Mouse (Mus musculus) testis, adult 2 months (tissue): ENCODE measurements around the gene Sncg. TPM values are rescaled to one million over a fixed set of nuclear protein-coding genes. Genes with fewer than 3 reads are reported as not detected.

Experiments
- H3K27ac ChIP-seq: fragments of 200-500 bp; 2 replicates; pipeline ENCODE4 v1.5.1; 2012; ENCODE audit warnings: low read depth, low read length; ENCODE audit not compliant: control insufficient read depth, insufficient read depth
- H3K27me3 ChIP-seq: fragments of 200-500 bp; 2 replicates; pipeline ENCODE4 v1.6.1; 2012; ENCODE audit warnings: mild to moderate bottlenecking, low read length, moderate library complexity; ENCODE audit not compliant: control insufficient read depth, insufficient read depth
- H3K36me3 ChIP-seq: fragments of 200-500 bp; 2 replicates; pipeline ENCODE4 v1.6.1; 2012; ENCODE audit warnings: mild to moderate bottlenecking, low read length; ENCODE audit not compliant: control insufficient read depth, insufficient read depth
- H3K4me1 ChIP-seq: fragments of 200-500 bp; 2 replicates; pipeline ENCODE4 v1.6.1; 2012; ENCODE audit warnings: low read length; ENCODE audit not compliant: control insufficient read depth, insufficient read depth
- H3K4me3 ChIP-seq: fragments of 200-500 bp; 2 replicates; pipeline ENCODE4 v1.5.1; 2012; ENCODE audit warnings: low read depth, mild to moderate bottlenecking, low read length, moderate library complexity, mixed read lengths; ENCODE audit not compliant: control insufficient read depth
- CTCF ChIP-seq: fragments of 200-500 bp; IDR thresholded peaks from 2 replicates; pipeline ENCODE4 v1.5.1; 2012; ENCODE audit warnings: low read depth, mild to moderate bottlenecking, inconsistent platforms, low read length, moderate library complexity; ENCODE audit not compliant: control insufficient read depth, insufficient read depth, insufficient replicate concordance
- POLR2A ChIP-seq: fragments of 200-500 bp; IDR thresholded peaks from 2 replicates; pipeline ENCODE4 v1.6.1; 2012; ENCODE audit warnings: low read depth, mild to moderate bottlenecking, inconsistent platforms, low read length, moderate library complexity; ENCODE audit not compliant: control insufficient read depth
- polyA plus RNA-seq: library from polyadenylated mRNA; depleted of rRNA; stranded (reverse); fragments of >200 nt; gene quantifications from 2 replicates; pipeline ENCODE4 v1.2.3, GENCODE M21; 2012

Gene Sncg
- polyA plus RNA-seq, 1 experiment: 1.1 TPM

- H3K4me3 ChIP-seq: no peak overlapping the region
- peaks cover 2% of the 10 kb centered on the region; the same call in 1 of the 2 replicates for H3K4me1 ChIP-seq
- no peak overlapping the region for H3K27ac ChIP-seq
- no peaks in the 10 kb centered on the region for H3K36me3 ChIP-seq
- no peaks in the 10 kb centered on the region for H3K27me3 ChIP-seq
- TF ChIP-seq CTCF: no peak
- TF ChIP-seq POLR2A: no peak
These were observed 8.5 kb upstream of the Sncg start for GRCm38 (mm10) chr14:34382921-34383704.

GRCm38 (mm10) chr14:34378560-34379331 is 4.2 kb upstream of the Sncg start:
- H3K27ac ChIP-seq: peak overlapping the region; percentile 52; the same call in 1 of the 2 replicates
- H3K36me3 ChIP-seq: no peaks in the 10 kb centered on the region
- TF ChIP-seq POLR2A (no peak), CTCF (no peak)
- no peaks in the 10 kb centered on the region for H3K27me3 ChIP-seq
- H3K4me1 ChIP-seq: peaks cover 4% of the 10 kb centered on the region; the same call in 1 of the 2 replicates
- no peak overlapping the region for H3K4me3 ChIP-seq

- no peak overlapping the region for H3K4me3 ChIP-seq
- no peaks in the 10 kb centered on the region for H3K36me3 ChIP-seq
- TF ChIP-seq POLR2A: no peak
- no peak for TF ChIP-seq CTCF
- no peaks in the 10 kb centered on the region for H3K27me3 ChIP-seq
- peaks cover 4% of the 10 kb centered on the region; the same call in 1 of the 2 replicates for H3K4me1 ChIP-seq
- no peak overlapping the region for H3K27ac ChIP-seq
These were observed 2.5 kb upstream of the Sncg start for GRCm38 (mm10) chr14:34377121-34377520.

GRCm38 (mm10) chr14:34375941-34376340 is 1.4 kb upstream of the Sncg start:
- Histone ChIP-seq H3K4me1 (peaks cover 4% of the 10 kb centered on the region; the same call in 1 of the 2 replicates), H3K4me3 (no peak overlapping the region), H3K27me3 (no peaks in the 10 kb centered on the region), H3K27ac (no peak overlapping the region), H3K36me3 (no peaks in the 10 kb centered on the region)
- no peak for TF ChIP-seq POLR2A
- TF ChIP-seq CTCF: no peak

GRCm38 (mm10) chr14:34375415-34375904 is 871 bp upstream of the Sncg start, which contains the start of gene Mmrn2:
TSS of gene Mmrn2 (plus strand) at chr14:34375465.
- Histone ChIP-seq H3K4me1 (peaks cover 4% of the 10 kb centered on the region; the same call in 1 of the 2 replicates), H3K36me3 (no peaks in the 10 kb centered on the region), H3K27ac (no peak within 1 kb of the TSS), H3K27me3 (no peaks in the 10 kb centered on the region), H3K4me3 (no peak within 1 kb of the TSS)
- TF ChIP-seq CTCF: no peak
- TF ChIP-seq POLR2A: no peak

GRCm38 (mm10) chr14:34373581-34373980 is 1.0 kb downstream of the Sncg start:
- no peak overlapping the region for H3K27ac ChIP-seq
- no peaks in the 10 kb centered on the region for H3K27me3 ChIP-seq
- TF ChIP-seq CTCF (no peak), POLR2A (no peak)
- peaks cover 2% of the 10 kb centered on the region; the same call in 1 of the 2 replicates for H3K4me1 ChIP-seq
- no peak overlapping the region for H3K4me3 ChIP-seq
- H3K36me3 ChIP-seq: no peaks in the 10 kb centered on the region

- H3K27ac ChIP-seq: no peak overlapping the region
- H3K4me1 ChIP-seq: 0 out of 2 replicates have a peak, but pooled peaks cover 2% of the 10 kb centered on the region
- H3K4me3 ChIP-seq: no peak overlapping the region
- no peaks in the 10 kb centered on the region for H3K27me3 ChIP-seq
- no peaks in the 10 kb centered on the region for H3K36me3 ChIP-seq
- TF ChIP-seq POLR2A (no peak), CTCF (peak; percentile 39; the same call in 1 of the 2 replicates)
These were observed 1.9 kb downstream of the Sncg start for GRCm38 (mm10) chr14:34372646-34373045.
